Mouse (Mus musculus) spleen, adult 2 months (tissue): ENCODE results near the gene Itgae.
A peak's percentile ranks its signal among the peaks of the same experiment; 100 is the strongest.

Experiments used
- CTCF ChIP-seq: fragments of 200-500 bp; IDR thresholded peaks from 2 replicates; pipeline ENCODE4 v1.5.1; 2011; ENCODE audit warnings: mild to moderate bottlenecking, inconsistent platforms; ENCODE audit not compliant: insufficient read depth, insufficient read length, insufficient replicate concordance; ENCODE audit errors: extremely low read depth
- POLR2A ChIP-seq: fragments of 200-500 bp; IDR thresholded peaks from 2 replicates; pipeline ENCODE4 v1.6.1; 2011; ENCODE audit warnings: low read depth, low read length, inconsistent platforms

DNA sequence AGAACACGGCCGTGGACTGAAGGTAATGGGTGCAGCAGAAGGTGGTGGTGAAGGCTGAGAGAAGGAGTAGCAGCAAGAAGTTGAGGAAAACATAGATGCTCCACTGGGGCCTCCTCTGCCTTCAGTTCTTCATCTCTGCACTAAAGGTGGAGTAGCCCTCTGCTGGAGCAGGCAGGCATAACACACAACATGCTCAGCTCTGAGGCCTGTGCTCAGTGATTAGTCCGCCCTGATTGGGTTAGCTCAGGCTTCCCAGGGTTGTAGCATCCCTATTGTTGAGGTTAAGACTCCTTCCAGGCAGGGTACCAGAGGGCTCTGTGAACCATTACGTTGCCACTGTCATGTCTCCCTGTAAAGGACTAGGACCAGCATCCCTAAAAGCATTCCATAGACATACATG, 78.8 kb downstream of the Itgae start:
- TF ChIP-seq CTCF: peak; percentile 38; the same call in 1 of the 2 replicates
- no peak for TF ChIP-seq POLR2A
